Mouse (Mus musculus): ENCODE measurements around the gene Alkbh3. TPM values are rescaled to one million over a fixed set of nuclear protein-coding genes. Genes with fewer than 3 reads are reported as not detected.

Gene Alkbh3
- polyA plus RNA-seq, 1 experiment from 2014 or later: 69.3 TPM

DNA sequence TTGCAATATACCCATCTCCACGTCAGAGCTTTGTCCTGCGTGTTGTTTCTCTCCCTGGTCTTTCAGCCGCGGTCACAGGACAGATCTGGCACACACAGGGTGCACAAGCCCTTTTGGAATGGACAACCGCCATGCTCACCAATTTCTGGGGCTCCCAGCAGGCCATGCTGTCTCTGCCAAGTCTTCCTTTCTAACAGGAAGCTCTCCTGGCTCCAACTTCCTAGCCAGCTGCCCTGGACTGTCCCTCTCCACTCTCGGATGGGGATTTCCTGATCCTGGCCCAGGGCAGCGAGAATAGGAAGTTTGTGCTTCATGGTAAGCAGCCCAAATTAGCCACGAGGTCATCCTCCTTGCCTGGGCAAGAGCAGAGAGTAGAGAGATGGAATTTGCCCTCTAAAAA, 48.9 kb downstream of the Alkbh3 start:
- Histone ChIP-seq H3K9me3 (ENCODE audit: low read depth, low read length) (no peaks in the 10 kb centered on the region), H3K36me3 (ENCODE audit: insufficient read depth) (no peaks in the 10 kb centered on the region), H3K27me3 (ENCODE audit: insufficient read depth, low read length) (peaks cover 7% of the 10 kb centered on the region; the same call in 1 of the 2 replicates), H3K27ac (ENCODE audit: low read depth) (no peak overlapping the region), H3K4me1 (ENCODE audit: insufficient read depth) (no peaks in the 10 kb centered on the region), H3K4me2 (no peak overlapping the region), H3K9ac (no peak overlapping the region), H3K4me3 (ENCODE audit: low read depth, low read length) (no peak overlapping the region)
- WGBS: 69% methylated on average over 8 of the region's 8 CpGs
- DNase-seq: peak; percentile 53
- no peak for TF ChIP-seq CTCF (IDR thresholded peaks at IDR 0.05; ENCODE audit: low read depth)
- ATAC-seq (ENCODE audit: insufficient read depth): no peak

DNA sequence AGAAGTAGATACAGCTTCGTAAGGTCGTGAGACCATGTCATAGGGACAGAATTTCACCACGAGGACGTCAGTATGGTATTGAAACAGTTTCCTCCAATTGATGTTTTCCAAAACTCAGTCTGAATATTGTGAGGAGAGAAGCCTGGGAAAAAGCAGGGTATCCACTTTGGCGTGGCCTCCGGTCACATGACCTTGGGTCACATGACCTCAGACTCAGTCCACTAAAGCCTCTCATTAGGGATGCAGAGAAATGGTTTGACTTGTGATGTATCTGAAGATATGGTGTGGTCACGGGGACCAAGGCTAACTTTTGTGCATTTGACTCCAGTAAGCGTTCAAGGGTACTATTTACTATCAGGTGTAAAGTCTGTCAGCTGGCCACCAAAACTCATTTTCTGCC, 51.3 kb downstream of the Alkbh3 start:
- no peak overlapping the region for H3K4me2 ChIP-seq
- no peaks in the 10 kb centered on the region for H3K9me3 ChIP-seq (ENCODE audit: low read depth, low read length)
- H3K9ac ChIP-seq: no peak overlapping the region
- DNase-seq (no peak), ATAC-seq (ENCODE audit: insufficient read depth) (no peak)
- no peaks in the 10 kb centered on the region for H3K4me1 ChIP-seq (ENCODE audit: insufficient read depth)
- H3K4me3 ChIP-seq (ENCODE audit: low read depth, low read length): no peak overlapping the region
- 72% methylated on average over 8 of the region's 8 CpGs for WGBS
- no peaks in the 10 kb centered on the region for H3K36me3 ChIP-seq (ENCODE audit: insufficient read depth)
- TF ChIP-seq CTCF (IDR thresholded peaks at IDR 0.05; ENCODE audit: low read depth): no peak
- H3K27me3 ChIP-seq (ENCODE audit: insufficient read depth, low read length): peaks cover 26% of the 10 kb centered on the region
- no peak overlapping the region for H3K27ac ChIP-seq (ENCODE audit: low read depth)

DNA sequence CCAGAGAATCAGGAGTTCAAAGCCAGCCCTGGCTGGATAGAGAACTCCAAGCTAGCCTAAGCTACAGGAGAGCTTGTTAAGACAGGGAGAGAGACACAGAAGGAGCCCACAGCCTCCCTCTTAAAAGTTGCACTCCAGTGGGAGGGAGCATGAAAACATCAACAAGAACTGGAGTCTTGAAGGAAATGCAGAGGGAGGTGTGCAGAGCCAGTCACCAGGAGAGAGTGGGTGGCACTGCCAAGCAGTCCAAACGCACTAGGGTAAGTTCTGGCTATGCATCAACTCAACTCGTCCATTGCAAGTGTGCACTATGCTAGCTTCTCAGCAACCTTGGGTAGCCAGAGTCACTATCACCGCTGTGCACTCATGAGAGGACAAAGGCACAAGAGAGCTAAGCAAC, 52.4 kb downstream of the Alkbh3 start:
- Histone ChIP-seq H3K27ac (ENCODE audit: low read depth) (no peak overlapping the region), H3K36me3 (ENCODE audit: insufficient read depth) (no peaks in the 10 kb centered on the region), H3K4me3 (ENCODE audit: low read depth, low read length) (no peak overlapping the region), H3K4me1 (ENCODE audit: insufficient read depth) (no peaks in the 10 kb centered on the region), H3K9ac (no peak overlapping the region), H3K9me3 (ENCODE audit: low read depth, low read length) (no peaks in the 10 kb centered on the region), H3K4me2 (no peak overlapping the region), H3K27me3 (ENCODE audit: insufficient read depth, low read length) (peaks cover 32% of the 10 kb centered on the region)
- TF ChIP-seq CTCF (IDR thresholded peaks at IDR 0.05; ENCODE audit: low read depth): no peak
- ATAC-seq (ENCODE audit: insufficient read depth) (no peak), DNase-seq (no peak)
- 68% methylated on average over 3 of the region's 3 CpGs for WGBS

DNA sequence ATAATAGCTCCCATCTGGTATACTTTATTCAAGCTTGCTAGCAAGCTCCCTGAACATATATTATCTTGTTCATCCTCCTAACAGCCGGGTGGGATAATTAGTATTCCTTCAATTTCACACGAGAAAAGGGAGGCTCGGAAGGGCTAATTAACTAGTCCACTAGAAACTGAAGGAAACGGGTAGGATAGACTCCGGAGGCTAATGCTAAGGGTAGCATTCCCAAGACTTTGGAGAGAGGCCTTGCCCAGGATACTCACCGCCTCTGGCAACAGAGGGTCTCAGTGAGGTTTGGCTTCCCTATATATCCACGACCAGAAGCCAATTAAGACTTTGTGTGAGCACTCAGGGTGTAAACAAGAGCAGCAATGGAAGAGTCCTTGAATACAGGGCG, 52.8 kb downstream of the Alkbh3 start:
- Histone ChIP-seq H3K4me3 (ENCODE audit: low read depth, low read length) (no peak overlapping the region), H3K4me1 (ENCODE audit: insufficient read depth) (no peaks in the 10 kb centered on the region), H3K4me2 (no peak overlapping the region), H3K9ac (no peak overlapping the region), H3K27ac (ENCODE audit: low read depth) (no peak overlapping the region), H3K36me3 (ENCODE audit: insufficient read depth) (no peaks in the 10 kb centered on the region), H3K27me3 (ENCODE audit: insufficient read depth, low read length) (peaks cover 32% of the 10 kb centered on the region), H3K9me3 (ENCODE audit: low read depth, low read length) (no peaks in the 10 kb centered on the region)
- no peak for TF ChIP-seq CTCF (IDR thresholded peaks at IDR 0.05; ENCODE audit: low read depth)
- 55% methylated on average over 8 of the region's 8 CpGs for WGBS
- DNase-seq (no peak), ATAC-seq (ENCODE audit: insufficient read depth) (no peak)

DNA sequence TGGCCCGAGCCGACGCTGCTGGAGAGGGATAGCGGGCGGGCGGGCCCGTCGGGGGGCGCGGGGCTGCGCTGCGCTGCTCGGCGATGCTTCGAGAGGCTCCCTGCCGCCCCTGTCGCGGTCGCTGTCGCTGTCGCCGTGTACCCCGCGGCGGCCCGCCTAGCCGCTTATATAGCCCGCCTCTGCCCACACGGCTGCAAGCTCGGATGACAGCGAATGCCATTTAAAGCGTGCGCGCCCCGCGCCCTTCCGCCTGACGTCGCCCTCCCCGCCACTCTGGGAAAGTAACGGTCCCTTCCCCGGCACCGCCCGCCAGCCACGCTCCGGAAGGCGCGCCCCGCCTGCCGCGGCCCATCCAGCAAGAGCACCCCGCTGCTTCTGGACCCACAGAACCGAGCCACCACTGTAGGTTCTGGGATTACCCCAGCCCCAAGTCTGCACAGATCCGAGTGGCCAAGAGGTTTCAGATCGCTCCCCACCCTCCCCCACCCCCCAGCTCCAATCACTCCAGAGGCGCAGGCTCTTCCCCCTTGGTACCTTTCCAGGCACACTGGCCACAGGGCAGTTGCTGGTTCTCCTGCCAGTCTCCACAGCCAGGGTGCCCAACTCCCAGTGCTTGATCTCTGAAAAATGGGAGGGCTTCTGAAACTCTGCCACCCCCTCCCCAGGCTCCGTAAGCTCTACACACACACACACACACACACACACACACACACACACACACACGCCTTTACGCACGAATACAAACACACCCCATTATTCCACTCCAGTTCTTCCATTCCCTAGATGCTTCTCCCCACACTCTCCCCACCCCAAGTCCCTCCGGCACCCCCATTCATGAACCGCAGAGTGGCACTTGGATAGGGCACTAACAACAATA, 53.5 kb downstream of the Alkbh3 start, which contains the start of gene Gm13889:
TSS of gene Gm13889 (minus strand) at position 294 of the 877 bp plus-strand sequence.
- H3K9ac ChIP-seq: peak within 1 kb of the TSS; percentile 69
- ATAC-seq (ENCODE audit: insufficient read depth) (peak; percentile 86), DNase-seq (peak; percentile 91)
- H3K4me3 ChIP-seq (ENCODE audit: low read depth, low read length): peak within 1 kb of the TSS; percentile 68
- WGBS: 4% methylated on average over 58 of the region's 62 CpGs
- H3K27ac ChIP-seq (ENCODE audit: low read depth): peak within 1 kb of the TSS; percentile 80
- TF ChIP-seq CTCF (IDR thresholded peaks at IDR 0.05; ENCODE audit: low read depth): no peak
- H3K27me3 ChIP-seq (ENCODE audit: insufficient read depth, low read length): peaks cover 32% of the 10 kb centered on the region
- H3K36me3 ChIP-seq (ENCODE audit: insufficient read depth): no peaks in the 10 kb centered on the region
- no peaks in the 10 kb centered on the region for H3K4me1 ChIP-seq (ENCODE audit: insufficient read depth)
- H3K4me2 ChIP-seq: peak within 1 kb of the TSS; percentile 82
- H3K9me3 ChIP-seq (ENCODE audit: low read depth, low read length): no peaks in the 10 kb centered on the region

DNA sequence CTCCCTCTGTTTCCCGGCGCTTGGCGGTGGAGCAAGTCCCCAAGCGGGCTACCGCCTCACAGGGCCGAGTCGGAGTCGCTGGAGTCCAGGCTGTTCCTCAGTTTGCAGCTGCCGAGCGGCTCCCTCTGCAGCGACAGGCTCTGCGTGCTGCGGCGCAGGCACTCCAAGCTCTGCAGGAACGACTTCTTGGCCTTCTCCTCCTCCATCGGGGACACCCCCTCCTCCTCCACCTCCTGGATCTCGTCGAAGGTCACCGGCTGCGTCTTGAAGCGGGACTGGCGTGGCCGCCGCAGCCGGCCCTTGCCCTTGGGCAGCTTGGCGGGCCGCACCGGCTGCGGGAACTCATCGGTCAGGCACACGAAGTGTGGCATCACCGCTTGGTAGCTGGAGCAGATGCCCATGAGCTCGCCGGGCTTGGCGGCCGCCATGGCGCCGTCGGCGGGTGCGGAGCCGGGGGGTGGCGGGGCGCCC, 54.2 kb downstream of the Alkbh3 start:
- Histone ChIP-seq H3K27me3 (ENCODE audit: insufficient read depth, low read length) (peaks cover 32% of the 10 kb centered on the region), H3K36me3 (ENCODE audit: insufficient read depth) (no peaks in the 10 kb centered on the region), H3K9me3 (ENCODE audit: low read depth, low read length) (no peaks in the 10 kb centered on the region), H3K4me1 (ENCODE audit: insufficient read depth) (no peaks in the 10 kb centered on the region), H3K27ac (ENCODE audit: low read depth) (peak overlapping the region; percentile 80), H3K4me3 (ENCODE audit: low read depth, low read length) (peak overlapping the region; percentile 68), H3K4me2 (peak overlapping the region; percentile 82), H3K9ac (peak overlapping the region; percentile 69)
- DNase-seq (peak; percentile 80), ATAC-seq (ENCODE audit: insufficient read depth) (peak; percentile 68)
- WGBS: 0% methylated on average over 44 of the region's 44 CpGs
- TF ChIP-seq CTCF (IDR thresholded peaks at IDR 0.05; ENCODE audit: low read depth): no peak

DNA sequence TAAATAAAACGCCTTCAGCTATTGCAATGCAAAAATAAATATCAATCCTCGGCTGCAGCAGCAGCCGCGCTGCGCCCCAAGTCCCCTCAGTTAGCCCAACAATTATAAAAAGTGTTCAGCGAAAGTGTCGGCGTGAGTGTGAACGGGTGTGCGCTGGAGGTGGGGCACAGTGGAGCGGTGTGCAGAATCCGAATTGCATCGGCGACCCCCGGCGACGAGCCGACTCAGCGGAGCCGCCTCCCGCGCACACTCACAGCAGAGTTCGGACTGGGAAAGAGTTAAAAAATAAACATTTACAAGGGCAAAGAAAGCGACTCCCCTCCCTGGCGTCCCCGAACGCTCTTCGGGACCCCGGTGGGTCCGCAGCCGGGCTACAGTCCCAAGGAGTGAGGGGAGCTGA, 54.7 kb downstream of the Alkbh3 start:
- ATAC-seq (ENCODE audit: insufficient read depth) (no peak), DNase-seq (no peak)
- Histone ChIP-seq H3K9me3 (ENCODE audit: low read depth, low read length) (no peaks in the 10 kb centered on the region), H3K36me3 (ENCODE audit: insufficient read depth) (no peaks in the 10 kb centered on the region), H3K4me2 (peak overlapping the region; percentile 82), H3K27me3 (ENCODE audit: insufficient read depth, low read length) (peaks cover 32% of the 10 kb centered on the region), H3K9ac (peak overlapping the region; percentile 69), H3K4me3 (ENCODE audit: low read depth, low read length) (peak overlapping the region; percentile 68), H3K4me1 (ENCODE audit: insufficient read depth) (no peaks in the 10 kb centered on the region), H3K27ac (ENCODE audit: low read depth) (peak overlapping the region; percentile 80)
- WGBS: 1% methylated on average over 31 of the region's 31 CpGs
- no peak for TF ChIP-seq CTCF (IDR thresholded peaks at IDR 0.05; ENCODE audit: low read depth)

Measured in lung, embryonic 14.5 days (tissue).